Mouse (Mus musculus): ENCODE measurements around the gene Dcun1d3. TPM values are rescaled to one million over a fixed set of nuclear protein-coding genes. Genes with fewer than 3 reads are reported as not detected.

Dcun1d3 gene
- polyA plus RNA-seq, 1 experiment from 2014 or later = 6.4 TPM

- Histone ChIP-seq H3K9me3 (no peaks in the 10 kb centered on the region), H3K4me1 (peaks cover 24% of the 10 kb centered on the region), H3K9ac (no peak overlapping the region), H3K36me3 (no peaks in the 10 kb centered on the region), H3K27me3 (replicated peaks) (no peaks in the 10 kb centered on the region), H3K4me2 (no peak overlapping the region), H3K4me3 (no peak overlapping the region), H3K27ac (replicated peaks) (no peak overlapping the region)
- 49% methylated on average over 1 of the region's 1 CpGs for WGBS
- ATAC-seq (ENCODE audit: extremely low read depth, insufficient number of reproducible peaks, low FRiP score, low TSS enrichment) = no peak
These were observed 2.3 kb upstream of the Dcun1d3 start for GRCm38 (mm10) chr7:119898247-119898856.

- no peak overlapping the region for H3K9ac ChIP-seq
- no peak overlapping the region for H3K4me3 ChIP-seq
- H3K4me2 ChIP-seq = no peak overlapping the region
- H3K27me3 ChIP-seq (replicated peaks) = no peaks in the 10 kb centered on the region
- WGBS = 83% methylated on average over 8 of the region's 8 CpGs
- H3K9me3 ChIP-seq = no peaks in the 10 kb centered on the region
- H3K27ac ChIP-seq (replicated peaks) = no peak overlapping the region
- no peak for ATAC-seq (ENCODE audit: extremely low read depth, insufficient number of reproducible peaks, low FRiP score, low TSS enrichment)
- no peaks in the 10 kb centered on the region for H3K36me3 ChIP-seq
- H3K4me1 ChIP-seq = peaks cover 28% of the 10 kb centered on the region
These were observed 1.5 kb upstream of the Dcun1d3 start for GRCm38 (mm10) chr7:119897521-119898109.

GRCm38 (mm10) chr7:119894818-119895544, 1.1 kb downstream of the Dcun1d3 start:
- Histone ChIP-seq H3K27me3 (replicated peaks) (no peaks in the 10 kb centered on the region), H3K9ac (peak overlapping the region; percentile 95), H3K27ac (replicated peaks) (peak overlapping the region; percentile 88), H3K4me3 (peak overlapping the region; percentile 84), H3K4me1 (peaks cover 28% of the 10 kb centered on the region), H3K4me2 (peak overlapping the region; percentile 85), H3K9me3 (no peaks in the 10 kb centered on the region), H3K36me3 (no peaks in the 10 kb centered on the region)
- peak; percentile 12; the same call in 1 of the 2 replicates for ATAC-seq (ENCODE audit: extremely low read depth, insufficient number of reproducible peaks, low FRiP score, low TSS enrichment)
- WGBS = 2% methylated on average over 14 of the region's 15 CpGs

- H3K4me2 ChIP-seq = no peak overlapping the region
- 88% methylated on average over 4 of the region's 4 CpGs for WGBS
- no peak overlapping the region for H3K4me3 ChIP-seq
- no peak overlapping the region for H3K27ac ChIP-seq (replicated peaks)
- ATAC-seq (ENCODE audit: extremely low read depth, insufficient number of reproducible peaks, low FRiP score, low TSS enrichment) = no peak
- no peaks in the 10 kb centered on the region for H3K36me3 ChIP-seq
- no peak overlapping the region for H3K9ac ChIP-seq
- H3K4me1 ChIP-seq = peaks cover 30% of the 10 kb centered on the region
- H3K9me3 ChIP-seq = no peaks in the 10 kb centered on the region
- no peaks in the 10 kb centered on the region for H3K27me3 ChIP-seq (replicated peaks)
These were observed 3.4 kb downstream of the Dcun1d3 start for GRCm38 (mm10) chr7:119892742-119893141.

- peaks cover 32% of the 10 kb centered on the region for H3K4me1 ChIP-seq
- H3K27ac ChIP-seq (replicated peaks) = no peak overlapping the region
- H3K4me3 ChIP-seq = no peak overlapping the region
- H3K9ac ChIP-seq = no peak overlapping the region
- H3K9me3 ChIP-seq = no peaks in the 10 kb centered on the region
- no peaks in the 10 kb centered on the region for H3K36me3 ChIP-seq
- H3K27me3 ChIP-seq (replicated peaks) = no peaks in the 10 kb centered on the region
- no peak overlapping the region for H3K4me2 ChIP-seq
- 83% methylated on average over 1 of the region's 1 CpGs for WGBS
- no peak for ATAC-seq (ENCODE audit: extremely low read depth, insufficient number of reproducible peaks, low FRiP score, low TSS enrichment)
These were observed 3.9 kb downstream of the Dcun1d3 start for GRCm38 (mm10) chr7:119892198-119892597.

- H3K9me3 ChIP-seq = no peaks in the 10 kb centered on the region
- no peaks in the 10 kb centered on the region for H3K27me3 ChIP-seq (replicated peaks)
- ATAC-seq (ENCODE audit: extremely low read depth, insufficient number of reproducible peaks, low FRiP score, low TSS enrichment) = no peak
- WGBS = 75% methylated on average over 4 of the region's 4 CpGs
- no peak overlapping the region for H3K4me2 ChIP-seq
- H3K9ac ChIP-seq = no peak overlapping the region
- H3K27ac ChIP-seq (replicated peaks) = no peak overlapping the region
- H3K36me3 ChIP-seq = peaks cover 6% of the 10 kb centered on the region; the same call in 1 of the 2 replicates
- H3K4me1 ChIP-seq = 0 out of 2 replicates have a peak, but pooled peaks cover 9% of the 10 kb centered on the region
- H3K4me3 ChIP-seq = no peak overlapping the region
These were observed 8.2 kb downstream of the Dcun1d3 start for GRCm38 (mm10) chr7:119887887-119888286.

GRCm38 (mm10) chr7:119881229-119881628, 14.9 kb downstream of the Dcun1d3 start:
- peaks cover 8% of the 10 kb centered on the region; the same call in 1 of the 2 replicates for H3K4me1 ChIP-seq
- H3K9ac ChIP-seq = no peak overlapping the region
- no peak for ATAC-seq (ENCODE audit: extremely low read depth, insufficient number of reproducible peaks, low FRiP score, low TSS enrichment)
- no peaks in the 10 kb centered on the region for H3K9me3 ChIP-seq
- no peak overlapping the region for H3K27ac ChIP-seq (replicated peaks)
- no peaks in the 10 kb centered on the region for H3K27me3 ChIP-seq (replicated peaks)
- no peak overlapping the region for H3K4me3 ChIP-seq
- H3K4me2 ChIP-seq = no peak overlapping the region
- H3K36me3 ChIP-seq = peaks cover 26% of the 10 kb centered on the region
- WGBS = 70% methylated on average over 2 of the region's 2 CpGs

- Histone ChIP-seq H3K4me1 (peaks cover 13% of the 10 kb centered on the region), H3K4me3 (no peak overlapping the region), H3K36me3 (peaks cover 26% of the 10 kb centered on the region), H3K4me2 (no peak overlapping the region), H3K27ac (replicated peaks) (no peak overlapping the region), H3K9ac (no peak overlapping the region), H3K27me3 (replicated peaks) (no peaks in the 10 kb centered on the region), H3K9me3 (no peaks in the 10 kb centered on the region)
- 76% methylated on average over 5 of the region's 5 CpGs for WGBS
- ATAC-seq (ENCODE audit: extremely low read depth, insufficient number of reproducible peaks, low FRiP score, low TSS enrichment) = no peak
These were observed 15.8 kb downstream of the Dcun1d3 start for GRCm38 (mm10) chr7:119880345-119880744.

GRCm38 (mm10) chr7:119879171-119879570, 16.9 kb downstream of the Dcun1d3 start:
- Histone ChIP-seq H3K4me3 (no peak overlapping the region), H3K27ac (replicated peaks) (no peak overlapping the region), H3K36me3 (peaks cover 26% of the 10 kb centered on the region), H3K4me1 (peaks cover 13% of the 10 kb centered on the region), H3K27me3 (replicated peaks) (no peaks in the 10 kb centered on the region), H3K9ac (no peak overlapping the region), H3K9me3 (no peaks in the 10 kb centered on the region), H3K4me2 (no peak overlapping the region)
- no peak for ATAC-seq (ENCODE audit: extremely low read depth, insufficient number of reproducible peaks, low FRiP score, low TSS enrichment)
- 86% methylated on average over 4 of the region's 4 CpGs for WGBS

- peaks cover 26% of the 10 kb centered on the region for H3K36me3 ChIP-seq
- ATAC-seq (ENCODE audit: extremely low read depth, insufficient number of reproducible peaks, low FRiP score, low TSS enrichment) = no peak
- no peaks in the 10 kb centered on the region for H3K27me3 ChIP-seq (replicated peaks)
- no peak overlapping the region for H3K27ac ChIP-seq (replicated peaks)
- no peak overlapping the region for H3K9ac ChIP-seq
- H3K4me3 ChIP-seq = no peak overlapping the region
- peaks cover 10% of the 10 kb centered on the region for H3K4me1 ChIP-seq
- WGBS = 47% methylated on average over 3 of the region's 3 CpGs
- no peaks in the 10 kb centered on the region for H3K9me3 ChIP-seq
- H3K4me2 ChIP-seq = no peak overlapping the region
These were observed 20.2 kb downstream of the Dcun1d3 start for GRCm38 (mm10) chr7:119875776-119876440.

GRCm38 (mm10) chr7:119873050-119873449, 23.0 kb downstream of the Dcun1d3 start:
- H3K27me3 ChIP-seq (replicated peaks) = no peaks in the 10 kb centered on the region
- WGBS = 60% methylated on average over 2 of the region's 2 CpGs
- H3K27ac ChIP-seq (replicated peaks) = no peak overlapping the region
- H3K36me3 ChIP-seq = peaks cover 14% of the 10 kb centered on the region
- H3K4me2 ChIP-seq = no peak overlapping the region
- no peak overlapping the region for H3K4me3 ChIP-seq
- no peaks in the 10 kb centered on the region for H3K9me3 ChIP-seq
- ATAC-seq (ENCODE audit: extremely low read depth, insufficient number of reproducible peaks, low FRiP score, low TSS enrichment) = no peak
- peaks cover 13% of the 10 kb centered on the region for H3K4me1 ChIP-seq
- H3K9ac ChIP-seq = no peak overlapping the region

Measured in heart, embryonic 13.5 days (tissue).